In the genomic region with DNA sequence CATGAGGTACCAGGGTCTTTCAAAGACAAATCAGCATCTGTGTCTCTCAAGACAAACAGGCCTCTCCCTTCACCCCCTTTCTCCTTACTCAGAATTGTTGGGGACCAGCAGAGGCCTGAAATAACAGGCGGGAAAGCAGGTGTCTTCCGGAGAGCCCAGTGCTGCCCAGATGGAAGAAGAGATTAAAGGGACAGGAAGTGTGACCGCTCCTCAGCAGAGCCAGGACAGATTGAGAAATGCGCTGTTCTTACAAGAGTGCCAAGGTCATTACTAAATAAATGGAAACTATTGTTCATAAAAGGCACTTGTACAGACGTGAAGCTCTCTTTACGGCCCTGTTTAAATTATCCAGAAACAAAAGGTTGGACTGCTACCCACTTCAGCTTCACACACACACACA, we compare ENCODE assay signal across 12 mouse cellular contexts.
DNase-seq lines count a peak whose midpoint lies in the region; ATAC-seq and TF ChIP-seq lines count a peak whose summit lies in the region.
"Had no signal": no experiment of that assay in that cellular context is flagged by ENCODE, and none has a peak within 500 bp of the region (broad histone marks: within the 10 kb centered on the region; RNA-seq: fewer than 3 reads in every experiment).

No protein-coding gene starts in this region.

- no peaks in the 10 kb centered on the region for H3K27me3 ChIP-seq in lung, embryonic 16.5 days (ENCODE audit: control insufficient read depth, insufficient read depth, low read depth, low read length)
- no peaks in the 10 kb centered on the region for H3K27me3 ChIP-seq in midbrain, embryonic 14.5 days (ENCODE audit: control insufficient read depth, insufficient read depth, low read length)

- intact Hi-C loops in heart, postnatal 25 days (cut with DNase I) = no loop called here

- no peak overlapping the region for H3K9ac ChIP-seq in lung, embryonic 16.5 days (ENCODE audit: low read length)
- H3K9ac ChIP-seq in midbrain, embryonic 14.5 days (replicated peaks; ENCODE audit: low read length) = no peak overlapping the region

- TF ChIP-seq POLR2A in brain, embryonic 14.5 days (IDR thresholded peaks at IDR 0.05; ENCODE audit: borderline replicate concordance, extremely low read depth, insufficient read depth, insufficient read length, poor library complexity, severe bottlenecking) = no peak

- DNase-seq in heart, adult 11 months = peak; percentile 92
- no peak for DNase-seq in heart, postnatal 25 days (ENCODE audit: low spot score)
- no peak for DNase-seq in lung, postnatal 25 days (ENCODE audit: low spot score)
- DNase-seq in brain, embryonic 14.5 days (ENCODE audit: low read depth) = peak; percentile 49
- DNase-seq in skeletal muscle tissue, adult 2 months (ENCODE audit: low read depth, low spot score) = peak; percentile 15
- DNase-seq in cerebellum, adult 9-11 months = no peak
- DNase-seq in midbrain, embryonic 14.5 days = no peak
- DNase-seq: cerebellum, adult 9-10 months; heart, adult 2 months had no signal

- no peaks in the 10 kb centered on the region for H3K4me1 ChIP-seq in lung, embryonic 16.5 days (replicated peaks; ENCODE audit: control insufficient read depth, insufficient read depth, low read length)
- H3K4me1 ChIP-seq in midbrain, embryonic 14.5 days (ENCODE audit: control insufficient read depth, insufficient read depth, low read length) = no peaks in the 10 kb centered on the region

- H3K4me3 ChIP-seq in lung, embryonic 16.5 days (ENCODE audit: low read length) = no peak overlapping the region
- H3K4me3 ChIP-seq in midbrain, embryonic 14.5 days (replicated peaks; ENCODE audit: low read depth, low read length) = no peak overlapping the region
- H3K4me3 ChIP-seq: heart, adult 2 months had no signal

- TF ChIP-seq CTCF in brain, embryonic 14.5 days (IDR thresholded peaks at IDR 0.05; ENCODE audit: borderline replicate concordance, extremely low read depth, insufficient read depth, insufficient read length) = no peak

- H3K4me2 ChIP-seq in lung, embryonic 16.5 days (ENCODE audit: low read depth, low read length) = no peak overlapping the region
- H3K4me2 ChIP-seq in midbrain, embryonic 14.5 days (ENCODE audit: low read length) = no peak overlapping the region
- H3K4me2 ChIP-seq: liver, embryonic 11.5 days had no signal

- H3K9me3 ChIP-seq in lung, embryonic 16.5 days (ENCODE audit: control insufficient read depth, low read length) = no peaks in the 10 kb centered on the region
- H3K9me3 ChIP-seq in midbrain, embryonic 14.5 days (ENCODE audit: control insufficient read depth, low read length) = no peaks in the 10 kb centered on the region

- ATAC-seq in lung, embryonic 16.5 days (ENCODE audit: low read depth) = peak; percentile 86
- no peak for ATAC-seq in midbrain, embryonic 14.5 days (ENCODE audit: low FRiP score, low TSS enrichment)
- ATAC-seq: CD4-positive, CD25-positive, alpha-beta regulatory T cell, adult 4 months had no signal

- H3K27ac ChIP-seq in lung, embryonic 16.5 days (ENCODE audit: low read length) = 0 out of 2 replicates have a peak overlapping the region, but pooled peaks have one; percentile 53
- no peak overlapping the region for H3K27ac ChIP-seq in midbrain, embryonic 14.5 days (replicated peaks; ENCODE audit: low read depth, low read length)
- H3K27ac ChIP-seq: heart, adult 2 months had no signal

- no peaks in the 10 kb centered on the region for H3K36me3 ChIP-seq in lung, embryonic 16.5 days (ENCODE audit: control insufficient read depth, insufficient read depth, low read length)
- H3K36me3 ChIP-seq in midbrain, embryonic 14.5 days (ENCODE audit: control insufficient read depth, insufficient read depth, low read length) = no peaks in the 10 kb centered on the region

- WGBS in lung, embryonic 16.5 days = 22% methylated on average over 6 of the region's 6 CpGs
- WGBS in midbrain, embryonic 14.5 days = 38% methylated on average over 6 of the region's 6 CpGs

Comparison
In these comparisons a context has a peak if more than half of its experiments do, and no peak if none do; other contexts are left out.
1. DNase-seq: peak in heart, adult 11 months (single experiment), brain, embryonic 14.5 days (single experiment) and skeletal muscle tissue, adult 2 months (single experiment); none in heart, postnatal 25 days (single experiment), lung, postnatal 25 days (single experiment), cerebellum, adult 9-11 months (single experiment) and midbrain, embryonic 14.5 days (single experiment).